Mouse (Mus musculus) spleen, adult 2 months (tissue): ENCODE results near the gene Wnt9a. TPM values are rescaled to one million over a fixed set of nuclear protein-coding genes. Genes with fewer than 3 reads are reported as not detected.

Source experiments
- DNase-seq, 2 experiments: peaks; one replicate each; pipeline versions ENCODE4 v3.0.0 to v3.0.0-alpha.2; 2012 to 2021; ENCODE audit warnings: low spot score in 2 of 2, low read depth in 1 of 2
- H3K27ac ChIP-seq: fragments of 200-500 bp; 2 replicates; pipeline ENCODE4 v1.5.1; 2012; ENCODE audit warnings: low read length, inconsistent platforms; ENCODE audit not compliant: insufficient read depth
- H3K27me3 ChIP-seq: fragments of 200-500 bp; 2 replicates; pipeline ENCODE4 v1.6.1; 2012; ENCODE audit warnings: mild to moderate bottlenecking, moderate library complexity, low read length, inconsistent platforms; ENCODE audit not compliant: control insufficient read depth, insufficient read depth
- H3K36me3 ChIP-seq: fragments of 200-500 bp; 2 replicates; pipeline ENCODE4 v1.6.1; 2012; ENCODE audit warnings: mild to moderate bottlenecking, low read length, inconsistent platforms; ENCODE audit not compliant: control insufficient read depth, insufficient read depth
- H3K4me1 ChIP-seq: fragments of 200-500 bp; 2 replicates; pipeline ENCODE4 v1.6.1; 2011; ENCODE audit warnings: inconsistent platforms; ENCODE audit not compliant: control insufficient read depth, insufficient read depth, insufficient read length
- H3K4me3 ChIP-seq: fragments of 200-500 bp; 2 replicates; pipeline ENCODE4 v1.5.1; 2011; ENCODE audit warnings: mild to moderate bottlenecking, inconsistent platforms; ENCODE audit not compliant: insufficient read depth, insufficient read length; ENCODE audit errors: extremely low read depth
- CTCF ChIP-seq: fragments of 200-500 bp; IDR thresholded peaks from 2 replicates; pipeline ENCODE4 v1.5.1; 2011; ENCODE audit warnings: mild to moderate bottlenecking, inconsistent platforms; ENCODE audit not compliant: insufficient read depth, insufficient read length, insufficient replicate concordance; ENCODE audit errors: extremely low read depth
- POLR2A ChIP-seq: fragments of 200-500 bp; IDR thresholded peaks from 2 replicates; pipeline ENCODE4 v1.6.1; 2011; ENCODE audit warnings: low read depth, low read length, inconsistent platforms
- WGBS: fragments of 180-500 bp; shearing (Covaris S2); methylation state at CpG from one replicate; pipeline ENCODE4 v1.1.7; 2018; 5-methylcytosine and 5-hydroxymethylcytosine counted together
- polyA plus RNA-seq: library from polyadenylated mRNA; depleted of rRNA; stranded (reverse); fragments of >200 nt; gene quantifications from 2 replicates; pipeline ENCODE4 v1.2.3, GENCODE M21; 2012

The Wnt9a gene
- polyA plus RNA-seq, 1 experiment, result 0.40 TPM

- no peak for DNase-seq
- TF ChIP-seq POLR2A (no peak), CTCF (no peak)
- no peaks in the 10 kb centered on the region for H3K36me3 ChIP-seq
- no peaks in the 10 kb centered on the region; the same call in 1 of the 2 replicates for H3K4me1 ChIP-seq
- no peak overlapping the region for H3K4me3 ChIP-seq
- WGBS, result 77% methylated on average over 8 of the region's 8 CpGs
- H3K27me3 ChIP-seq, result peaks cover 9% of the 10 kb centered on the region
- no peak overlapping the region for H3K27ac ChIP-seq
These were observed 41.4 kb upstream of the Wnt9a start for GRCm38 (mm10) chr11:59265154-59265813.

DNA sequence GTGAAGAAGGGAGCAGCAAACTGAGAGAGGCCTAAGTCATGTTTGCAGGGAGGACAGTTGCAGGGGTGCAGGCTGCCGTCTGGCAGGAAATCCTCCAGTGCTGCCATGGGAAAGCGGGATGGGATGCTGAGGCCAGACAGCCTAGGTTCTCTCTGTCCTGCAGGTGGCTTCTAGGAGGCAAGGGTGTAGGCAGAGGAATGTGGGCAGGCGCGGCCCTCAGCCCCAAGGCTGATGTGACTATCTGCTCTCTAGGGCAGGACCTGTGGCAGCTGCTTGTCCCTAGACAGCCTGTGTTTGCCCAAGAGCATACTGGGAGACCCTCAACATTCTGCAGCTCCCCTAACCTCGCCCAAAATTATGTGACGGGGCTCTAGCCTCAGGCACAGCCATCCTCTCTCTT lies 40.0 kb upstream of the Wnt9a start:
- WGBS, result 58% methylated on average over 6 of the region's 6 CpGs
- Histone ChIP-seq H3K4me3 (no peak overlapping the region), H3K27ac (no peak overlapping the region), H3K27me3 (peaks cover 9% of the 10 kb centered on the region), H3K4me1 (no peaks in the 10 kb centered on the region; the same call in 1 of the 2 replicates), H3K36me3 (no peaks in the 10 kb centered on the region)
- TF ChIP-seq CTCF, result no peak
- no peak for TF ChIP-seq POLR2A
- DNase-seq, result no peak

DNA sequence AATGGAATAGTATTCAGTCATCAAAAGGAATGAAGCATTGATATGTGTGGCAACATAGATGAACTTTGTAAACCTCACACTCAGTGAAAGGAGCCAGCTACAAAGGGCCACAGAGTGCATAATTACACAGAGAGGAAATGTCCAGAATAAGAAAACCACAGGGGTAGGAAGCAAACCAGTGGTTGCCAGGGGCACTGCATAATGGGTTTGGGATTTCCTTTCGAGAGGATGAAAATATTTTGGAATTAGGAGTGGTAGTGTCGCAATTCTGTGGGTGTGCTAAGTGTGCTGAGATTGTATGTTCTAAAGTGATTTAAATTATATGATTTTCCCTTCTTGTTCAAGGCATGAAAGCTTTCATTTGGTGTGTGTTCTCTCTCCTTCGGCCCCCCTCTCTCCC lies 32.5 kb upstream of the Wnt9a start:
- TF ChIP-seq CTCF, result no peak
- no peak for TF ChIP-seq POLR2A
- no peak for DNase-seq
- Histone ChIP-seq H3K4me3 (no peak overlapping the region), H3K4me1 (no peaks in the 10 kb centered on the region), H3K36me3 (no peaks in the 10 kb centered on the region), H3K27ac (no peak overlapping the region), H3K27me3 (no peaks in the 10 kb centered on the region)
- whole genome bisulfite sequencing, result 62% methylated on average over 3 of the region's 3 CpGs

GRCm38 (mm10) chr11:59276877-59277276 lies 29.9 kb upstream of the Wnt9a start:
- TF ChIP-seq POLR2A (no peak), CTCF (no peak)
- H3K27me3 ChIP-seq, result no peaks in the 10 kb centered on the region
- no peaks in the 10 kb centered on the region for H3K4me1 ChIP-seq
- H3K36me3 ChIP-seq, result no peaks in the 10 kb centered on the region
- WGBS, result 36% methylated on average over 2 of the region's 2 CpGs
- H3K27ac ChIP-seq, result no peak overlapping the region
- no peak overlapping the region for H3K4me3 ChIP-seq
- DNase-seq, result no peak

- TF ChIP-seq CTCF (no peak), POLR2A (no peak)
- H3K27me3 ChIP-seq, result no peaks in the 10 kb centered on the region
- no peak overlapping the region for H3K4me3 ChIP-seq
- 50% methylated on average over 4 of the region's 4 CpGs for WGBS
- no peak for DNase-seq
- H3K27ac ChIP-seq, result no peak overlapping the region
- H3K36me3 ChIP-seq, result no peaks in the 10 kb centered on the region
- H3K4me1 ChIP-seq, result no peaks in the 10 kb centered on the region
These were observed 28.7 kb upstream of the Wnt9a start for GRCm38 (mm10) chr11:59278047-59278446.

DNA sequence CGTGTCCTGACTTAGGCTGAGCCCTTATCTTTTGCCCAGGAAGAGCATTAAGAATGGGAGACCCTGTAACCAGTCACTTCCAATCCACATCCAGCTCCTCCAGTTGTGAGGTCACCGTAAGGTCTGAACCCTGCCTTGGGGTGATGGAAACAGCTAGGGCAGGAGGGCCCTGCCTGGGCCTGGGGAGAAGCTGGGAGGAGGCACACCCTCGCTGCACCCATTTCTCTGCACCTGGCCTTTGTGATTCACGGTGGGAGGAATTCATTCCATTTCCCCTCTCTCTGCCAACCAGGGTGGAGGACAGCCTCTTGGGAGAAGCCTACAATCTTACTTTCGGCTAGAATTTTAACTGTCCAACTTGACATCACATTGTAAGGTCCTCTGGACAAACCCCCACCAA lies 24.6 kb upstream of the Wnt9a start:
- no peak overlapping the region for H3K4me3 ChIP-seq
- DNase-seq, result no peak
- no peaks in the 10 kb centered on the region for H3K36me3 ChIP-seq
- TF ChIP-seq CTCF, result no peak
- WGBS, result 68% methylated on average over 5 of the region's 5 CpGs
- no peak overlapping the region for H3K27ac ChIP-seq
- no peaks in the 10 kb centered on the region for H3K4me1 ChIP-seq
- peaks cover 1% of the 10 kb centered on the region; the same call in 1 of the 2 replicates for H3K27me3 ChIP-seq

DNA sequence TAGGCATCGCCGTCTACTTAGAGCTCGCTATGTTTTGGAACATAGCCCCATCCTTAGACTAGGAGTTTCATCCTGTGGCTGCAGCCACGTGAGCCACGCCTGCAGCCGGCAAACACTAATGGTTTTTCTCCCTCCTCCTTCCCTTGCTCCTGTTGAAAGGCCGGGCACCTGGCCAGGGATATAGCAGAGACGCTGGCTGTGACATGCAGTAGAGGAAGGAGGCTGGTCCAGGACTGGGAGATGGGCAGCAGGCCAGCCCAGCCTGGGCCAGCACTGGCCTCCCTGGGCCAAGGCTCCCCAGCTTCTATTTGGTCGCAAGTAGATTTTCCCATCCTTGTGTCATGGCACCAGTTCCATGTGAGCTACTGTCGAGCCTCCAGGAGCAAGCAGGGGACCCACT lies 23.8 kb upstream of the Wnt9a start:
- TF ChIP-seq POLR2A (no peak), CTCF (no peak)
- H3K27ac ChIP-seq, result no peak overlapping the region
- H3K4me1 ChIP-seq, result no peaks in the 10 kb centered on the region
- no peak overlapping the region for H3K4me3 ChIP-seq
- DNase-seq, result no peak
- H3K36me3 ChIP-seq, result no peaks in the 10 kb centered on the region
- peaks cover 3% of the 10 kb centered on the region; the same call in 1 of the 2 replicates for H3K27me3 ChIP-seq
- WGBS, result 81% methylated on average over 10 of the region's 10 CpGs
